Mouse (Mus musculus): Measurements from ENCODE around the gene Ghr.

DNA sequence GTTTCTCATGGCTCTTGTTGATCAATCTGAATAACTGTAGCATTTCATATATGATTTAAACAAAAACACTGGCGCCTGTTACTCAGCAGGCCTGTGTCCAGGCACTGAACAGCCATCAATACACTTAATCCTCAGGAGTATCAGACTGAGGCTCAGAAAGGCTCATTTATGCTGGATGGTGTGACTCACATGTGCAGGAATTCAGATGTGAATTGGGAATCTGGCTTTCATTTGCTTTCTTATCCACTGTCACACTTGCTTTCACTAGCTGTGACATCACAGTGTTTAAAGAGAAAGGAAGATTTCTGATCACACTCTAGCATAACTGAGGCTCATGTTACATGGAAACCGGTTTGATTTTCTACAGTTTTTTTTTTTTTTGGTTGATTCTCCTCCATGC lies 39.0 kb downstream of the Ghr start:
- TF ChIP-seq CTCF (IDR thresholded peaks at IDR 0.05; ENCODE audit: extremely low read depth, insufficient read depth, insufficient read length, insufficient replicate concordance) = no peak
- TF ChIP-seq POLR2A (IDR thresholded peaks at IDR 0.05; ENCODE audit: low read depth, low read length) = no peak
